Mouse (Mus musculus): ENCODE measurements around the gene 4933406M09Rik.
A peak's percentile ranks its signal among the peaks of the same experiment; 100 is the strongest.

The 4933406M09Rik gene

DNA sequence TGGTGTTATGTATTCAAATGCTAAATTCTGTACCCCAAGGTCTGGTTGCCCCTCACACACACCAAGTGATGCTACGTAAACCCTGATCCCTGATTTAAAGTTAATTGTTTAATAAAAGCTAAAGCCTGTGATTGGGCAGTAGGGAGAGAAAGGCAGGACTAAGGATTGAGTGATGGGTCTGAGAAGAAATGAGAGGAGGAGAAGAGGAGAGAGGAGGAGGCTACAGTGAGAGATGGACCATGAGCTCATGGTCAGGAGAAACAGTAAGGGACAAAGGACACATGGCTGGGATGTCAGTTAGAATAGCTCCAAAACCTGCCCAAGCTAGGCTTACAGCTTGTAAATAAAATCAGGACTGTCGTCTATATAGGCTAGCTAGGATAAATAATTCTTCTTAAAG, 4.7 kb upstream of the 4933406M09Rik start:
- no peak for DNase-seq (ENCODE audit: low spot score in 2 of 2)

GRCm38 (mm10) chr1:134381795-134382625, 3.7 kb upstream of the 4933406M09Rik start:
- no peak for DNase-seq (ENCODE audit: low spot score in 2 of 2)

- no peak for DNase-seq (ENCODE audit: low spot score in 2 of 2)
Observed at GRCm38 (mm10) chr1:134384581-134384980, 1.2 kb upstream of the 4933406M09Rik start.

GRCm38 (mm10) chr1:134385176-134385575, 564 bp upstream of the 4933406M09Rik start:
- DNase-seq (ENCODE audit: low spot score in 2 of 2): no peak

GRCm38 (mm10) chr1:134393827-134394226, 8.1 kb downstream of the 4933406M09Rik start:
- no peak for DNase-seq (ENCODE audit: low spot score in 2 of 2)

- DNase-seq (ENCODE audit: low spot score in 2 of 2): no peak
Observed at GRCm38 (mm10) chr1:134398210-134398609, 12.5 kb downstream of the 4933406M09Rik start.

DNA sequence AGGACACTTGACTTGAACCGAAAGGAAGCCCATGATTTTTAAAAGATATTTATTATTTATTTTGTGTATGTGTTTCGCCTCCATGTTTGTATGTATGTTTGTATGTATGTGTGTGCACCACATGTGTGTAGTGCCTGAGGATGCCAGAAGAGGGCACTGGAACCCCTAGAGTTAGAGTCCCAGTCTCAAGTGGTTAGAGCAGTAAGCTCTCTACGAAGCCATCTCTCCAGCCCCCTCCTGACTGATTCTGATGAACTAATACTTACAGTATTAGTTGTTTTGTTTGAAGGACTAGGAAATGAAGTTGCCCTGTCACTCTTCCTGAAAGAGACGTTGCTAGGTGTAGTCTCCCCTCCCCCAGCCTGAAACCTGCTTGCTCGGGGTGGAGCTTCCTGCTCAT, 14.0 kb downstream of the 4933406M09Rik start:
- no peak for DNase-seq (ENCODE audit: low spot score in 2 of 2)

DNA sequence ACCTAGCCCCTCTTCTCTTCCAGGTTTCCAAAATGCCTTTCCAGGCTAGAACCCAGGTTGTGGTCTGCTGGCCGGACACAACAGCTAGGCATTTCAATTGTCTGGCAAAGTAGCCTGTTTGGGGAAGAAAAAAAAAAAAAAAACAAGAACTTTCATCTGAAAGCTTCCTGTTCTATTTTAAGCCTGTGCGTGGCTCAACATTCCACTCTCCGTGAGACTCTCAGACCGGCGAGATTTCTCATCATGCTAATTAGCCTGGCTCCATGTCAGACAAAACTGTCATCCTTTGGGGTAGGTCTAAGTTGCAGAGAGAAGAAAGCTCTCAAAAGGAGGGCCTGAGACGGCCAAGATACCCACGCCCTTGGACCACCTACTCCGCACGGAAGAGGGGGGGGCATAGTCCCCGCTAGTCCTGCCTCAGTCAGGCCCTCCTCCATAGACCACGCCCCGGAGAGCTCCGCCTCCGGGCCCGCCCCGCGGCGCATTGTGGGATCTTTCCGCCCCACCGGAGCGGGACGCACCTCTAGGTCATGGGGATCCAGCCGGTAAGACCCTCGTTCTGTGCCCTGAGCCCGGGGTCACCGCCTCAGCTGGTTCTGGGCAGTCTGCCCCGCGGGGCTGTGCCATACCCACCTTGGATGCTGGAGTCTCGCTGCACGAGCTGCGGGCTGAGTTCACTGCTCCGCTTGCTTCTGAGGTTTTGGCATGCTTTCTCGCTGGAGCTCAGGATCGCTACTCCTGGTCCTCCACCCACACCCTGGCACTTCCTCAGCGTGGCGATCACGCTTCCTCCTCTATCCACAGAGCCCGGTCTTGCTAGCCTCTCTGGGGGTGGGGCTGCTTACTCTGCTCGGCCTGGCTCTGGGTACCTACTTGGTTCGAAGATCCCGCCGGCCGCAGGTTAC, 20.0 kb downstream of the 4933406M09Rik start, which contains the start of gene Cyb5r1:
Gene Cyb5r1, plus strand, starts transcription at position 51 of the 905 bp plus-strand sequence.
- DNase-seq (ENCODE audit: low spot score in 2 of 2): peak; percentile 24 to 36

DNA sequence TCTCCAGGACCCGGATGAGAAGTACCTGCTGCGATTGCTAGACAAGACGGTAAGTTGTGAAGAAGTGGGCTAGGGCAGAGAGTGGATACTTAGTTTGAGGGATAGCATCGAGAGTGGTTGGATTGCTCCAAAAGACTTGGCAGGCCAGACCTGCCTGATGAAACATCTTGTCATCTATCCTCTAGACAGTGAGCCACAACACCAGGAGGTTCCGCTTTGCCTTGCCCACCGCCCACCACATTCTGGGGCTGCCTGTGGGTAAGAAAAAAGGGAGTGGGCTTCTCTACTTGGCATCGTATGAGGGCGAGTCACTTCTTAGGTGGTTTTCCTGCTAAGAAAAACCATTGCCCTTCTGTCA, 20.7 kb downstream of the 4933406M09Rik start:
- DNase-seq (ENCODE audit: low spot score in 2 of 2): no peak

- DNase-seq (ENCODE audit: low spot score in 2 of 2): no peak
Observed at GRCm38 (mm10) chr1:134408080-134408479, 22.3 kb downstream of the 4933406M09Rik start.

DNA sequence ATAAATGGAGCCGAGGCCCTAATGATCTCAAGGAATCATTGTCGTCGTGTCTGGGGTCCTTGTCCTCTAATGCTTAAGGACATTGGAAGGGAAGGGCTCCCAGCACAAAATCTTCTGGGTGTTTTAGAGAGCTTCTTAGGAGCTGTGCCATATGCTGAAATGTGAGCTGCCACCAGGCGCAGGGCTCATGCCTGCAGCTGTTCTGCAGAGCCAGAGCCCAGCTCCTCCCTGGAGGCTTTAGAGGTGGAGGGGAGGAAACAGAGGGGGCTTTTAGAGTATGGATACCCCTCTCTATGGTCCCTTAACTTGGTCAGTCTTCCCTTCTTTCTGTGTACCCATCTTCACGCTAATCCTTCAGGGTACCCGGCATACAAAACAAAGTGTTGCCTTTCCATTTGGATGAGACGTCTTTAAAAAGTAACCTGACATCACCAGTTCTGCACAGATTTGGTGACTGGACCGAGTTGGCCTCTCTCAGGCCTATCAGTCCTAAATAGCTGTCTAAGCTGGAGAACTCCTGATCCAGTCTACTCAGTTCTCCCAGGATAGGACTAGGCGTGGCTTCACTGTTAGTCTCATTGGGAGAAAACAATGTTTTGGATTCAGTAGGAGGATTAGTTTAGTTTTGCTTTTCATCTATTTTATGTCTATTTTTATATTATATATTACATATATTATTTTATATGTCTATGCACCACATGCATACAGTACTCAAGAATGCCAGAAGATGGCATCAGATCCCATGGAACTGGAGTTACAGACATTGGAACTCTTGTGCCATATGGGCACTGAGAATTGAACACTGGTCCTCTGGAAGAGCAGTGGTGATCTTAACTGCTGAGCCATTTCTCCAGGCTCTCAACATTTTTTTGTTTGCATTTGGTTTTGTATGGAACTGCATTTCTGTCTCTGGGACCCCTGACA, 26.2 kb downstream of the 4933406M09Rik start:
- no peak for DNase-seq (ENCODE audit: low spot score in 2 of 2)

- DNase-seq (ENCODE audit: low spot score in 2 of 2): no peak
Observed at GRCm38 (mm10) chr1:134414038-134414437, 28.3 kb downstream of the 4933406M09Rik start.

DNA sequence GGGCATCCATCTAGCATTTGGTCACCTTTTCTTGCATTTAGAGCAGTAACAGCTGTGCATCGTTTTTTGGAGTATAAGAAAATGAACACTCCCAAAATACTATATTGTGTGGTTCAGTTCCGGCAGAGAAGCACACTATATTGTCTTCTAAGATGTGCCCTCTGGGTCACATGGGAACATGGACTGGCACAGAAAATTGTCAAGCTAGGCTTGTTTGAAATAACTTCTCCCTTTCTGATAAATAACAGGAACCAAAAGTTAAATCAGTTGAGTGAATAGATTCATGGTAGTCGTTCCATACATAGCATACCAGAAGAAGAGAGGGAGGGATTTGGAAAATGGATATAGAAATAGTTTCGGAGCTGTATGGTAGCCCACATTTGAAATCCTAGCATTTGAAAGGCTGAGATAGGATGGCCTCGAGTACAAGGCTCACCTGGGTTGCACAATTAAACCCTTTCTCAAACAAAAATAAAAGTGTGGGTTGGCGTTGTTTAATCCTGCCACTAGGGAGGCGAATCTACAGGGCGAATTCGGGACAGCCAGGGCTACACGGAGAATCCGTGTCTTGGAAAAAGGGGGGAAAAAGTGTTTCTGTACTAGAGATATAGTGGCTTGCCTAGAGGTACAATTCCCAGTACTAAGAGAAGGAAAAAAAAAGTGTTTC, 28.9 kb downstream of the 4933406M09Rik start:
- DNase-seq (ENCODE audit: low spot score in 2 of 2): no peak

- DNase-seq (ENCODE audit: low spot score in 2 of 2): peak; percentile 87 to 94
Observed at GRCm38 (mm10) chr1:134415168-134415831, 29.6 kb downstream of the 4933406M09Rik start, which contains the start of gene Adipor1. Gene Adipor1 (plus strand): TSS chr1:134415378.

DNA sequence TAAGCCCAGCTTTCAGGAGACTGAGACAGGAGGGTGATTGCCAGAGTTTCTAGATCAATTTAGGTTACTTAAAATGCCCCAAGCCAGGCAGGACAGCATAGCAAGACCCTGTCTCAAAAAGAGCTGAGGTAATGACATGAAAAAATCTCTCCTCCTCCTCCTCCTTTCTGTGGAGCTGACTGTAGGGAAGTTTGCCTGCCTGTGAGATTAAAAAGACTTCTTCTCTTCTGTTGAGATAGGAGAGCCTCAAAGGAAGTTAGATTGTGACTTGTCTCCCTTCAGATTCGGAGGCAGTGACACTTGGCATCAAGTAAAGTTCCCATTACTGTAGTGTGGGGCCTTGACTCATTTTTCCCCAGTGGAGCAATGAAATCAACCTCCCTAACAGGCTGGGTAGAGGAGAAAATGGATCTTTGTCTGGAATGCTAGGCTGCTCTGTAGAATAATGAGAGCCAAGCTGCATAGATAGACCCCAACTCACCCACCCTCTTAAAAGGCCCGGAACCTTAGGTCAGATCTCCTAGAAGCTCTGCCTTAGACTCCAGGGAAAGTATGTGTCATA, 32.8 kb downstream of the 4933406M09Rik start:
- no peak for DNase-seq (ENCODE audit: low spot score in 2 of 2)

- no peak for DNase-seq (ENCODE audit: low spot score in 2 of 2)
Observed at GRCm38 (mm10) chr1:134419176-134419575, 33.4 kb downstream of the 4933406M09Rik start.

DNA sequence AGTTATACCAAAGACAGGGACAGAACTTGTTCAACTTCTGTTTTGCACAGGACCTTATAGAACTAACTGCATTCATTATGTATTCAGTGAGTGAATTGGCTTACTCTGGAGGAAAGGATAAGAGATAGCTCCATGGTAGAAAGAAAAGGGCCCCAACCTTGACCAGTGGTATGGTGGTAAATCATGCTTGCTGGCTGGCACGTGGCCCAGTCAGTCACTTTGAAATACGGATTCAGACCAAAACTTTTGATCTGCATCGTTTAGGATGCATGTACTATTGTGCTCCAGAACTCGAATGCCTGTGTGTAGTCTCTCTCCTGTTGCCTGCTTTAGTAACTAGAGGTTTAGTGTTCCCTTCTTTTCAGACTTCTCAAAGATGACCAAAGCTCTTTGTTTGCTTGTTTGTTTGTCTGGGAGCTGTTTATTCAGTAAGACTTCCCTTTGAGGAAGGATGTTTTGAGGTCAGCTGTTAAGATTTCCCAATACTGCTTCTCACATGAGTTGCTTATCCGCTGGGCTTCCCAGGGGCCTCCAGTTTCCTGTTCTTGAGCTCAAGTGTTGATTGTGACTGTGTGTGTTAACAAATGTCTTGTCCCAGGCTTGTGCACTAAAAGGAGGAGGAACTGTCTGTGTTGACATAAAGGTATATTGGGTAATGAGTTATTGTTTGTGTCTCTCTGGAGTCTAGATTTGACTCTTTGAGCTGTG, 34.2 kb downstream of the 4933406M09Rik start:
- DNase-seq (ENCODE audit: low spot score in 2 of 2): no peak

DNA sequence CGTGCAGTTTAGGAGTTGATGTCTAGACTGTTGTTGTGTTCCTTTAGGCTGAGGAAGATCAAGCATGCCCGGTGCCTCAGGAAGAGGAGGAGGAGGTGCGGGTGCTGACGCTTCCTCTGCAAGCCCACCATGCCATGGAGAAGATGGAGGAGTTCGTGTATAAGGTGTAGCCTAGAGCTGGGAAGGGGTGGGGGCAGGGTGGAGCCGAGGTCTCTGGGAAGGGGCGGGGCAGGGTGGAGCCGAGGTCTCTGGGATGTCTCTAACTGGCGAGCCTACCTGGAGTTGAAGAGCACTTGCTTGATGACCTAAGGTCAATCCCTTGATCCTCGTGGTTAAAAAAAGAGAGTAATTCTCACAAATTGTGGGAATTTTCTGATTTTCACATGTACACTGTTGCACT, 38.2 kb downstream of the 4933406M09Rik start:
- no peak for DNase-seq (ENCODE audit: low spot score in 2 of 2)

DNA sequence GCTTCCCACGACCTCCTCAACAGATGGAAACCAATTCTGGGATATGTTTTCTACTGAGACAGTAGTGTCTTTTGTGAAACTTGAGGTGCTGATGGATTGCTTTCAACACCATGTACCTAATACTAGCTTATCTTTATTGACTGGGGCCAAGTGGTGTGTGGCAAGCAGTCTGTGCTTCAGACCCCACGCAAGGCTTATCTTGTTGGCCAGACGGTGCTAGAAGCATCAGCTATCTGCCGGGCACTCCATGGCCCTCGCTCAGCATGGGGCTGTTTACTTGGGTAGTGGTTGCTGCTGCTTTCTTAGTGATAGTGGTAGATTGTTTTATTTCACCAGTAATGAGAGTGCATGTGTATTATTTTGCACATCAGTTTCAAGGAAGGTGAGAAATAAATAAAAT, 40.5 kb downstream of the 4933406M09Rik start:
- DNase-seq (ENCODE audit: low spot score in 2 of 2): no peak

Measured in frontal cortex, postnatal 25 days (tissue).